Mouse (Mus musculus) brain, adult 10 weeks (tissue): ENCODE results near the gene Gm3015. TPM values are rescaled to one million over a fixed set of nuclear protein-coding genes. Genes with fewer than 3 reads are reported as not detected.

ENCODE experiments used
- polyA plus RNA-seq: library from polyadenylated mRNA; stranded (reverse); fragments of 350-450 nt; fragmentation: Illumina TruSeq; extraction: RNeasy Lipid Tissue Mini Kit (QIAGEN cat#74804); gene quantifications from one replicate; pipeline ENCODE4 v1.2.3, GENCODE M21; 2015; ENCODE audit warnings: low read depth, low replicate concordance

The Gm3015 gene
- polyA plus RNA-seq, result not detected

GRCm38 (mm10) chr14:42768721-42769120 lies at the start of gene Gm3015:
Gm3015 (minus strand) TSS chr14:42768821.

GRCm38 (mm10) chr14:42797887-42798286 lies 29.3 kb upstream of the Gm3015 start, which contains the start of gene Gm10377:
Gm10377 (minus strand) TSS chr14:42797987.

Other genes with a start within 250 kb of the Gm3015 start
- not detected for gene Gm8024, start 244.5 kb downstream of the Gm3015 start, polyA plus RNA-seq
- gene Gm17124, start 168.9 kb downstream of the Gm3015 start, polyA plus RNA-seq, result not detected
- gene Gm3633, start 126.9 kb downstream of the Gm3015 start, polyA plus RNA-seq, result not detected
- gene Gm10378, start 112.9 kb downstream of the Gm3015 start, polyA plus RNA-seq, result not detected
- gene Gm10377, start 29.2 kb upstream of the Gm3015 start, polyA plus RNA-seq, result not detected
- not detected for gene Gm21977, start 84.7 kb upstream of the Gm3015 start, polyA plus RNA-seq
- gene Gm8082, start 224.8 kb upstream of the Gm3015 start, polyA plus RNA-seq, result not detected
- not detected for gene Gm10376, start 246.8 kb upstream of the Gm3015 start, polyA plus RNA-seq